Mouse (Mus musculus): ENCODE results near the gene Med15. TPM values are rescaled to one million over a fixed set of nuclear protein-coding genes. Genes with fewer than 3 reads are reported as not detected.

Med15 gene
- 45.1 and 46.7 TPM in 2 replicates for polyA plus RNA-seq (2016; fragmentation: Nextera tagmentation; extraction: Ambion mirVana)

- Histone ChIP-seq H3K4me2 (no peak within 1 kb of the TSS), H3K27ac (no peak within 1 kb of the TSS), H3K4me3 (replicated peaks) (no peak within 1 kb of the TSS), H3K36me3 (replicated peaks) (no peaks in the 10 kb centered on the region), H3K9me3 (no peaks in the 10 kb centered on the region), H3K4me1 (no peaks in the 10 kb centered on the region), H3K9ac (no peak within 1 kb of the TSS), H3K27me3 (peaks cover 9% of the 10 kb centered on the region; the same call in 1 of the 2 replicates)
- 47% methylated on average over 3 of the region's 3 CpGs for WGBS
- ATAC-seq (ENCODE audit: low FRiP score), result no peak
Observed at GRCm38 (mm10) chr16:17732841-17733340, at the start of gene Med15. Gene Med15, minus strand, starts transcription at chr16:17732891.

- H3K9me3 ChIP-seq, result no peaks in the 10 kb centered on the region
- no peak overlapping the region for H3K4me3 ChIP-seq (replicated peaks)
- no peak for ATAC-seq (ENCODE audit: low FRiP score)
- H3K27me3 ChIP-seq, result no peaks in the 10 kb centered on the region
- no peaks in the 10 kb centered on the region for H3K4me1 ChIP-seq
- no peak overlapping the region for H3K9ac ChIP-seq
- no peak overlapping the region for H3K27ac ChIP-seq
- no peak overlapping the region for H3K4me2 ChIP-seq
- H3K36me3 ChIP-seq (replicated peaks), result peaks cover 70% of the 10 kb centered on the region
- 85% methylated on average over 1 of the region's 1 CpGs for WGBS
Observed at GRCm38 (mm10) chr16:17779692-17780091, 47.0 kb upstream of the Med15 start.

- Histone ChIP-seq H3K36me3 (replicated peaks) (peaks cover 65% of the 10 kb centered on the region), H3K4me2 (no peak overlapping the region), H3K4me1 (no peaks in the 10 kb centered on the region), H3K27me3 (no peaks in the 10 kb centered on the region), H3K9ac (no peak overlapping the region), H3K27ac (no peak overlapping the region), H3K9me3 (no peaks in the 10 kb centered on the region), H3K4me3 (replicated peaks) (no peak overlapping the region)
- no peak for ATAC-seq (ENCODE audit: low FRiP score)
- 85% methylated on average over 4 of the region's 4 CpGs for WGBS
Observed at GRCm38 (mm10) chr16:17778223-17778622, 45.5 kb upstream of the Med15 start.

DNA sequence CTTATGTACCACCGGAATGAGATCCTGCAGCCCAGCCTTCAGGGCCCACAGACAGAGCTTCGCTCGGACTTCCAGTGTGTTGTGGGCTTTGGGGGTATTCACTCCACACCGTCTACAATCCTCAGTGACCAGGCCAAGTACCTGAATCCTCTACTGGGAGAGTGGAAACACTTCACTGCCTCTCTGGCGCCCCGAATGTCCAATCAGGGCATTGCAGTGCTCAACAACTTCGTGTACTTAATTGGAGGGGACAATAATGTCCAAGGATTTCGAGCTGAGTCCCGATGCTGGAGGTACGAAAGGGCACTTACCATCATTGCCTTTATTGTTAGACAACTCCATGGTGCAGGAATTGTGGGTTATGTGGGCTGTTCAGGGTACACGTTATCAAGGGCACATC, 44.1 kb upstream of the Med15 start:
- no peak overlapping the region for H3K4me2 ChIP-seq
- H3K4me1 ChIP-seq, result no peaks in the 10 kb centered on the region
- H3K27ac ChIP-seq, result no peak overlapping the region
- WGBS, result 65% methylated on average over 11 of the region's 11 CpGs
- H3K9me3 ChIP-seq, result no peaks in the 10 kb centered on the region
- no peak overlapping the region for H3K4me3 ChIP-seq (replicated peaks)
- H3K27me3 ChIP-seq, result no peaks in the 10 kb centered on the region
- ATAC-seq (ENCODE audit: low FRiP score), result no peak
- H3K36me3 ChIP-seq (replicated peaks), result peaks cover 70% of the 10 kb centered on the region
- H3K9ac ChIP-seq, result no peak overlapping the region

DNA sequence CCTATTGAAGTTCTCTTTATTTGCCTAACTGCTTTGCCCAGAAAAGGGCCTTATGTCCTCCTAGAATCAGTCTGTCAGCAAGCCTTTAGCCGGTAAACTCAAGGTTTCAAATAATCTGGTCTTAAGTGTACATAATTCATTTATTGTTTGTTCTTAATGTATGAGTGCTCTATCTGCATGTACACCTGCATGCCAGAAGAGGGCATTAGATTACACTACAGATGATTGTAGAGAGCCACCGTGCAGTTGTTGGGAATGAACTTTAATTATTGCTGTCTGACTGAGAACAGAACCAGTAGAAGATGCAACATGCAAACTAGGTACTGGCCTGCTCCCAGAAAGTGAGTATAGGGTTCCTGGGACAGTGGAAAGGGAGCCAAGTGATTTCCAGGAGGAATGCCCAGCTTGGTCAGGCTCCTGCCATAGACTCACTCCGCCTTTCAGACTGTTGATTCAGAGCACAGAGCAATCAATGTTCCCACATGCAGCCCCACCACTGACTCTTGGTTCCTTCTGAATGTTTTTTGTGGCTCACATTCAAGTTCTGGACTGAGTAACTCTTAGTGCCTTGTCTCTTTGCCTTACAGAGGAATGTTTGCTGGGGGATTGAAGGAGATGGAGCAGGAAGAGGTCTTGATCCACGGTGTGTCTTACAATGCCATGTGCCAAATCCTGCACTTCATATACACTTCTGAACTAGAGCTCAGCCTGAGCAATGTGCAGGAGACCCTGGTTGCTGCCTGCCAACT, 38.6 kb upstream of the Med15 start:
- Histone ChIP-seq H3K9me3 (no peaks in the 10 kb centered on the region), H3K4me1 (no peaks in the 10 kb centered on the region), H3K4me2 (no peak overlapping the region), H3K9ac (no peak overlapping the region), H3K36me3 (replicated peaks) (peaks cover 55% of the 10 kb centered on the region), H3K4me3 (replicated peaks) (no peak overlapping the region), H3K27me3 (no peaks in the 10 kb centered on the region), H3K27ac (no peak overlapping the region)
- no peak for ATAC-seq (ENCODE audit: low FRiP score)
- WGBS, result 80% methylated on average over 4 of the region's 4 CpGs

- Histone ChIP-seq H3K4me2 (no peak overlapping the region), H3K36me3 (replicated peaks) (peaks cover 49% of the 10 kb centered on the region), H3K9me3 (no peaks in the 10 kb centered on the region), H3K27me3 (no peaks in the 10 kb centered on the region), H3K27ac (no peak overlapping the region), H3K4me1 (no peaks in the 10 kb centered on the region), H3K4me3 (replicated peaks) (no peak overlapping the region), H3K9ac (no peak overlapping the region)
- ATAC-seq (ENCODE audit: low FRiP score), result no peak
- 91% methylated on average over 7 of the region's 7 CpGs for WGBS
Observed at GRCm38 (mm10) chr16:17768834-17769233, 36.1 kb upstream of the Med15 start.

DNA sequence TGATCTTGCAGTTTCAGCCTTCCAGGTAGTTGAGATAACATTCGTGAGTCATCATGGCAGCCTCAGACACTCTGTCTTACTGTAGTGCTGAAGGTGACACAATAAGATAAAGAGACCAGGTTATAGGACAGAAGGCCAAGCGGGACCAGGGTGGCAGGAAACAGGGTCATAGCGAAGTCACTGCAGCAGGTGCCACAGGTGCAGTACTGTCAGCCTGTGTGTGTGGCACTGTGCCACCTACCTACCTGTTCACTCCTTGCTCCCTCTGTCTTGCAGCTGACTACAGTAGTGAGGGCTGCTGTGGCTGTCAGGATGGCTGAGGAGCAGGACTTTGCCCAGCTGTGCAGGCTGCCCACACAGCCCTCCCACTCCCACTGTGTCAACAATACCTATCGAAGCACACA, 31.4 kb upstream of the Med15 start:
- Histone ChIP-seq H3K27me3 (no peaks in the 10 kb centered on the region), H3K36me3 (replicated peaks) (peaks cover 30% of the 10 kb centered on the region), H3K4me1 (peaks cover 25% of the 10 kb centered on the region), H3K4me3 (replicated peaks) (no peak overlapping the region), H3K27ac (no peak overlapping the region), H3K9ac (no peak overlapping the region), H3K4me2 (no peak overlapping the region), H3K9me3 (no peaks in the 10 kb centered on the region)
- 92% methylated on average over 4 of the region's 4 CpGs for WGBS
- ATAC-seq (ENCODE audit: low FRiP score), result no peak

DNA sequence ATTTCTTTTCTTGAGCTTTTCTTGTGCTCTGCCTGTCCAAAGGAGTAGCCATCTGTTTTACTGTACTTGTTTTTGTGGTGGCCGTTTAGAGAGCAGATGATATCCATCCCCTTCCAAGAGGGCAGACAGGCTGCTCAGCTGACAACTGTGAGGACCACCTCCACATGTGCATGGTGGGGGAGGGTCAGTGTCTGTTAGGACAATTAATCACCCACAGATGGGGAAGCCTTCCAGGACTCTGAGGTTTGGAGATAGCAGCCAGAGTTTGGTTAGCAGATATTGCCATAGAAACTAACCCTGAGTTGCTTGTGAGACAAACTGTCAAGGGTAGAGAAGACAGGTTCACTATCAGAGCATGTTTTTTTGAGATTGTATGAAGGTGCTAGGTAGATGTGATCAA, 28.4 kb upstream of the Med15 start:
- Histone ChIP-seq H3K27me3 (peaks cover 18% of the 10 kb centered on the region), H3K4me1 (peaks cover 30% of the 10 kb centered on the region), H3K4me3 (replicated peaks) (no peak overlapping the region), H3K4me2 (peak overlapping the region; percentile 97; the same call in 1 of the 2 replicates), H3K9me3 (no peaks in the 10 kb centered on the region), H3K27ac (no peak overlapping the region), H3K9ac (no peak overlapping the region), H3K36me3 (replicated peaks) (peaks cover 12% of the 10 kb centered on the region)
- ATAC-seq (ENCODE audit: low FRiP score), result no peak
- whole genome bisulfite sequencing, result 72% methylated on average over 1 of the region's 1 CpGs

DNA sequence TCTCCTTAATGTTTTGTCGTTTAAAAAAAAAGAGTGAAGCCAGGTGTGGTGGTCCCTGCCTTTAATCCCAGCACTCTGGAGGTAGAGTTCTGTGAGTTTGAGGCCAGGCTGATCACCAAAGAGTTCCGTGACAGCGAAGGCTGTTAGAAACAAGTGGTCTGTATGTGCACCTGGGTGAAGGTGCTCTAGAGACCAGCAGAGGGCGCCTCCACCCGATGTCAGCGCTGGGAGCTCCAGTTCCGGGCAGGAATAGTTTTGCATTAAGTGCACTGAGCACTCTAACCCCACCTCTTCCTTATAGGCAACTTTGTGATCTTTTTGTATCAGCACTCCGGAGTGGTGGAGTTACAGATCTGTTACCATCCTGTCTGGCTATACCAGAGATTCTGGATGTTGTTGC, 28.0 kb upstream of the Med15 start:
- Histone ChIP-seq H3K9ac (0 out of 2 replicates have a peak overlapping the region, but pooled peaks have one; percentile 90), H3K4me2 (peak overlapping the region; percentile 97), H3K9me3 (no peaks in the 10 kb centered on the region), H3K27me3 (peaks cover 22% of the 10 kb centered on the region), H3K4me1 (peaks cover 30% of the 10 kb centered on the region), H3K4me3 (replicated peaks) (peak overlapping the region; percentile 69), H3K27ac (no peak overlapping the region), H3K36me3 (replicated peaks) (peaks cover 12% of the 10 kb centered on the region)
- ATAC-seq (ENCODE audit: low FRiP score), result no peak
- 40% methylated on average over 8 of the region's 8 CpGs for WGBS

DNA sequence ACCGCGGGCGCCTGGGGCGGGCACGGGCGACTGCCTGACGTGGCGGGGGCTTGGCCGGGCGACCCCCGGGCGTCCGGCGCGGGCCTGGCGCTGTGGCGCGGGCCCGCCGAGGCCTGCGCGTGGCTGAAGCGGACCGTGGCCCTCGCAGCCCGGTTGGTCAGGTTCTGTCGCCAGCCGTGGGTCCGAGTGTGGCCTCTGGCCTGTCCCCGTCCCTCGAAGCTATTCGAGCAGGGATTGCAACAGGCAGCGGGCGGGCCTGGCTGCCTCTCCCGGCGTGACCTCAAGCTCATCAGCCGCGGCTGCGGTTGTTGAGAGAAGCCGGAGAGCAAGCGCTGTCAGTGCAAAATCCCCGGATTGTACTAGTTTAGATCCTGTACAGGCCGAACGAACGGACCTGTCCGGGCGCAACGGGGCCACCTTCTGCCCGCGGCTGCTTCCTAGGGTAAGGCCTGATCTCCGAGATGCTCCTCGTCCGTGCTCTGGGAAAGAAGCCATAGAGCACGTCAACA, 27.2 kb upstream of the Med15 start:
- Histone ChIP-seq H3K36me3 (replicated peaks) (peaks cover 12% of the 10 kb centered on the region), H3K4me3 (replicated peaks) (peak overlapping the region; percentile 69), H3K9ac (peak overlapping the region; percentile 90), H3K27me3 (peaks cover 23% of the 10 kb centered on the region), H3K27ac (peak overlapping the region; percentile 77), H3K9me3 (no peaks in the 10 kb centered on the region), H3K4me2 (peak overlapping the region; percentile 97), H3K4me1 (peaks cover 30% of the 10 kb centered on the region)
- peak; percentile 74 for ATAC-seq (ENCODE audit: low FRiP score)
- 2% methylated on average over 52 of the region's 54 CpGs for WGBS

GRCm38 (mm10) chr16:17759344-17759773, 26.7 kb upstream of the Med15 start, which contains the start of gene Klhl22:
Gene Klhl22, plus strand, starts transcription at chr16:17759618.
- Histone ChIP-seq H3K4me1 (peaks cover 30% of the 10 kb centered on the region), H3K27me3 (peaks cover 23% of the 10 kb centered on the region), H3K4me2 (peak within 1 kb of the TSS; percentile 97), H3K9ac (peak within 1 kb of the TSS; percentile 90), H3K36me3 (replicated peaks) (peaks cover 9% of the 10 kb centered on the region), H3K9me3 (no peaks in the 10 kb centered on the region), H3K4me3 (replicated peaks) (peak within 1 kb of the TSS; percentile 69), H3K27ac (peak within 1 kb of the TSS; percentile 77)
- WGBS, result 2% methylated on average over 28 of the region's 28 CpGs
- ATAC-seq (ENCODE audit: low FRiP score), result peak; percentile 96

DNA sequence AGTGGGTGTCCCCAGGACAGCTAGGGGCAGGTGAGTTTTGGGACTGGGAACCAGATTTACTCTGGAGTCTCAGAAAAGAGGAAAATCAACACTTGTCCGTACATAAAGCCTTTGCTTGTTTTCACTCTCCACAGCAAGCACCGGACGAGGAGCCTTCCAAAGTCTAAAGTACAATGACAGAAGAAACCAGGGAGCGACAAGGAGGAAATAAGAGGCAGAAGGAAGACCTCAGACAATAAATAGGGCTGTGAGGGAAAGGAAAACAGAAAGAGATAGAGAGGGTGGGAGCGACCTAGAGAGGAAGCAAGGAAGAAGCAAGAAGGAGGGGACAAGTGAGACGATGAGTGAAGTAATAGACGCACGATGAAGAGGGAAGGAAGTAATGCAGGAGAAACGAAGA, 26.2 kb upstream of the Med15 start:
- Histone ChIP-seq H3K4me3 (replicated peaks) (peak overlapping the region; percentile 69), H3K9ac (0 out of 2 replicates have a peak overlapping the region, but pooled peaks have one; percentile 90), H3K36me3 (replicated peaks) (peaks cover 4% of the 10 kb centered on the region), H3K4me2 (peak overlapping the region; percentile 97), H3K27me3 (peaks cover 23% of the 10 kb centered on the region), H3K9me3 (no peaks in the 10 kb centered on the region), H3K4me1 (peaks cover 30% of the 10 kb centered on the region), H3K27ac (no peak overlapping the region)
- WGBS, result 57% methylated on average over 9 of the region's 9 CpGs
- no peak for ATAC-seq (ENCODE audit: low FRiP score)

Data from forebrain, embryonic 12.5 days (tissue).